Mouse (Mus musculus): ENCODE measurements around the gene Gosr2.

DNA sequence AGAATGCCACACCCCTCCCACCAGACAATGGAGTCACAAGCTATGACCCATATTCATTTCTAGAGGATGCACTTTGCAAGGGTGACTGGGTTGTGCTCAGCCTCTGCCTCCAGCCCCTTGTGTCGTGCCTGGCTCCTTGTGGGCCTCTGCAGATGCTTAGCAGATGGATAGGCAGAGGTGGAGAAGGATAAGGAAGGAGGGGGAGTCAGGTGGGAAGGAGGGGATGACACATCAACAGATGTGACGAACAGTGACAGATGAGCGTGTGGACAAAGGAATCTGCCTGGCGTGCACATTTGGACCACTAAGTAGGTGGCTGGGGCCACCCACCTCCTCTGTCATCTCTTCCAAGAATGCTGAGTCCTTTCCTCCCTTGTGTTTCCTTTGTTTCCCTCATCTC lies 35.4 kb upstream of the Gosr2 start:
- no peak for TF ChIP-seq CTCF (IDR thresholded peaks at IDR 0.05; ENCODE audit: control insufficient read depth, insufficient read depth, low read length)
- TF ChIP-seq POLR2A (IDR thresholded peaks at IDR 0.05; ENCODE audit: borderline replicate concordance, control insufficient read depth, low read depth, low read length): no peak
